Mouse (Mus musculus): ENCODE measurements at regions not wholly inside any gene's neighbourhood (a gene's known extent, or its start where the extent isn't known, plus 50 kb on each side); places are given as distances from the start of the nearest gene placed in this dataset.

GRCm38 (mm10) chr3:103517376-103518304 is 57.4 kb upstream of the Syt6 start:
- no peak for DNase-seq

- no peak for DNase-seq
Observed at GRCm38 (mm10) chr3:103518624-103519023, 56.4 kb upstream of the Syt6 start.

Data from kidney, adult 18-20 months (tissue).